Mouse (Mus musculus) G1E (cell line): ENCODE results near the gene Vmn2r9.
"Not testable (repeated sequence)": the region's sequence is repeated elsewhere in the genome, so short reads cannot be mapped to it uniquely, and the experiment has no call there.

Source experiments
- CTCF ChIP-seq: IDR thresholded peaks from 2 replicates; pipeline ENCODE4 v1.5.1; 2012; ENCODE audit warnings: low read depth, low read length, inconsistent platforms, mixed read lengths
- GATA1 ChIP-seq: IDR thresholded peaks from 2 replicates; pipeline ENCODE4 v1.6.1; 2012; ENCODE audit warnings: borderline replicate concordance, low read length, inconsistent platforms, mixed read lengths
- GATA2 ChIP-seq: IDR thresholded peaks from 2 replicates; pipeline ENCODE4 v1.6.1; 2012; ENCODE audit warnings: low read depth, low read length, inconsistent platforms, borderline replicate concordance
- POLR2AphosphoS5 ChIP-seq: IDR thresholded peaks from 2 replicates; pipeline ENCODE4 v1.6.1; 2012; ENCODE audit warnings: low read depth, low read length, inconsistent platforms; ENCODE audit not compliant: insufficient replicate concordance
- TAL1 ChIP-seq: conservative IDR thresholded peaks from 2 replicates; pipeline ENCODE4 v1.6.1; 2012; ENCODE audit warnings: low read depth, low read length, inconsistent platforms, mixed read lengths

DNA sequence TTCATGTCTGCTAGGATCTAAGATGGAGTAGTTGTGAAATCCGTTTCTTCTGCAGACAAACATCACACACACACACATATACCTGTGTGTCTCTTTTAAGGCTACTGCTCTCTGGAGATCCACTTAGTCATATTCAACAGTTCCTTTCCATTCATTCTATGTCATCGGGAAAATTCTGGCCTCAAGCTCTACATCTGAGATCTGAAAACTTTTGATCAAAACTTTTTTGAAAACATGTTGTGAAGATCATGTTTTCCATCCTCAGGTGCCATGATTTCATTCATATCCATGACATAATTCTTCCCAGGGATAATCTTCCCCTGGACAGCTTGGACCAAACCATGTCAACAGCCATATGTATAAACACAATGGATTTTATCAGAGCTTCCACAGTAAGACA lies 43.7 kb downstream of the Vmn2r9 start, which contains the start of gene Vmn2r8:
- not testable (repeated sequence) for TF ChIP-seq CTCF, TAL1, GATA1, POLR2AphosphoS5, GATA2
